Mouse (Mus musculus): ENCODE data around the gene Uspl1.

DNA sequence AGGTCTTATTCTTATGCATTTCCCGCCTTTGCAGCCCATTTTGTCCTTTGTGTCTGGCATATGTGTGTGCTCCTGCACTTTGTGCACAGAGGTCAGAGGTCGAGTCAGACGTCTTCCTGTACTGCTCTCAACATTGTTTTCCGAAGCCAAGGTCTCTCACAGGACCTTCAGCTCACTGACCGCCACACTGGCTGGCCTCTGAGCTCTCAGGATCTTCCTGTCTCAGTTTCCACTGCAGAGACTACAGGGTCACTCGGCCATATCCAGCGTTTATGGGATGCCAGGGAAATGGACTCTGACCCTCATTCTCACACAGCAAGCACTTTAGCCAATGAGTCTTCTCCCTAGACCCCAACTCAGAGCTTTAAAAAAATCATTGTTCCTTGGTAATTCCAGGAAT, 19.3 kb upstream of the Uspl1 start:
- TF ChIP-seq EP300 (optimal IDR thresholded peaks at IDR 0.05) (no peak), CTCF (IDR thresholded peaks at IDR 0.05; ENCODE audit: low read depth) (no peak)

All from stomach, postnatal 0 days (tissue).